Mouse (Mus musculus): Measurements from ENCODE around the gene Iqgap2. TPM values are rescaled to one million over a fixed set of nuclear protein-coding genes. Genes with fewer than 3 reads are reported as not detected.
A peak's percentile ranks its signal among the peaks of the same experiment; 100 is the strongest.

Iqgap2 gene
- total RNA-seq (2014; fragmentation: Nextera tagmentation) (71.4 and 91.9 TPM in 2 replicates), total RNA-seq (2017) (143 and 157 TPM in 2 replicates)

GRCm38 (mm10) chr13:95891491-95891925 is at the start of gene Iqgap2:
Gene Iqgap2 (minus strand): TSS chr13:95891922.
- ATAC-seq (replicated peaks; ENCODE audit: poor library complexity, severe bottlenecking), result no peak

GRCm38 (mm10) chr13:95940811-95941210 is 49.1 kb upstream of the Iqgap2 start:
- no peak for ATAC-seq (replicated peaks; ENCODE audit: poor library complexity, severe bottlenecking)

- ATAC-seq (replicated peaks; ENCODE audit: poor library complexity, severe bottlenecking), result peak; percentile 90
Measured at GRCm38 (mm10) chr13:95924201-95924621, 32.5 kb upstream of the Iqgap2 start.

- no peak for ATAC-seq (replicated peaks; ENCODE audit: poor library complexity, severe bottlenecking)
Measured at GRCm38 (mm10) chr13:95922626-95923025, 30.9 kb upstream of the Iqgap2 start.

GRCm38 (mm10) chr13:95918624-95919284 is 27.0 kb upstream of the Iqgap2 start:
- ATAC-seq (replicated peaks; ENCODE audit: poor library complexity, severe bottlenecking), result peak; percentile 52

- peak; percentile 77 for ATAC-seq (replicated peaks; ENCODE audit: poor library complexity, severe bottlenecking)
Measured at GRCm38 (mm10) chr13:95913046-95913406, 21.3 kb upstream of the Iqgap2 start.

GRCm38 (mm10) chr13:95912157-95913045 is 20.7 kb upstream of the Iqgap2 start:
- ATAC-seq (replicated peaks; ENCODE audit: poor library complexity, severe bottlenecking), result peak; percentile 6; the same call in 1 of the 2 replicates

- ATAC-seq (replicated peaks; ENCODE audit: poor library complexity, severe bottlenecking), result no peak
Measured at GRCm38 (mm10) chr13:95910270-95910669, 18.5 kb upstream of the Iqgap2 start.

- no peak for ATAC-seq (replicated peaks; ENCODE audit: poor library complexity, severe bottlenecking)
Measured at GRCm38 (mm10) chr13:95909244-95909643, 17.5 kb upstream of the Iqgap2 start.

GRCm38 (mm10) chr13:95902696-95903095 is 11.0 kb upstream of the Iqgap2 start:
- no peak for ATAC-seq (replicated peaks; ENCODE audit: poor library complexity, severe bottlenecking)

- ATAC-seq (replicated peaks; ENCODE audit: poor library complexity, severe bottlenecking), result peak; percentile 90
Measured at GRCm38 (mm10) chr13:95899885-95900650, 8.3 kb upstream of the Iqgap2 start.

- no peak for ATAC-seq (replicated peaks; ENCODE audit: poor library complexity, severe bottlenecking)
Measured at GRCm38 (mm10) chr13:95896501-95896900, 4.8 kb upstream of the Iqgap2 start.

- ATAC-seq (replicated peaks; ENCODE audit: poor library complexity, severe bottlenecking), result no peak
Measured at GRCm38 (mm10) chr13:95893166-95893565, 1.4 kb upstream of the Iqgap2 start.

- ATAC-seq (replicated peaks; ENCODE audit: poor library complexity, severe bottlenecking), result peak; percentile 9
Measured at GRCm38 (mm10) chr13:95892611-95893145, 956 bp upstream of the Iqgap2 start.

GRCm38 (mm10) chr13:95891926-95892610 is 346 bp upstream of the Iqgap2 start:
- peak; percentile 80 for ATAC-seq (replicated peaks; ENCODE audit: poor library complexity, severe bottlenecking)

GRCm38 (mm10) chr13:95890851-95891471 is 761 bp downstream of the Iqgap2 start:
- peak; percentile 17; the same call in 1 of the 2 replicates for ATAC-seq (replicated peaks; ENCODE audit: poor library complexity, severe bottlenecking)

- peak; percentile 17 for ATAC-seq (replicated peaks; ENCODE audit: poor library complexity, severe bottlenecking)
Measured at GRCm38 (mm10) chr13:95889981-95890545, 1.7 kb downstream of the Iqgap2 start.

- no peak for ATAC-seq (replicated peaks; ENCODE audit: poor library complexity, severe bottlenecking)
Measured at GRCm38 (mm10) chr13:95889366-95889765, 2.4 kb downstream of the Iqgap2 start.

GRCm38 (mm10) chr13:95888621-95889020 is 3.1 kb downstream of the Iqgap2 start:
- ATAC-seq (replicated peaks; ENCODE audit: poor library complexity, severe bottlenecking), result no peak

Measured in granulocyte monocyte progenitor cell, adult 5-6 weeks (primary cell).